Mouse (Mus musculus) liver, embryonic 14.5 days (tissue): ENCODE measurements around the gene Dnajc10.

ENCODE experiments used
- CTCF ChIP-seq: IDR thresholded peaks from 2 replicates; pipeline ENCODE4 v1.5.1; 2016; ENCODE audit warnings: antibody characterized with exemption, low read depth, control low read depth
- EP300 ChIP-seq: IDR thresholded peaks from 2 replicates; pipeline ENCODE4 v1.6.1; 2016; ENCODE audit warnings: antibody characterized with exemption, low read depth

GRCm38 (mm10) chr2:80314854-80315241 is 418 bp upstream of the Dnajc10 start:
- no peak for TF ChIP-seq EP300
- no peak for TF ChIP-seq CTCF
